Mouse (Mus musculus): ENCODE results near the gene Gm42669. TPM values are rescaled to one million over a fixed set of nuclear protein-coding genes. Genes with fewer than 3 reads are reported as not detected.

The Gm42669 gene
- polyA plus RNA-seq (2014; fragmentation: Nextera tagmentation; extraction: Ambion mirVana): 0.20 and 0.46 TPM in 2 replicates

DNA sequence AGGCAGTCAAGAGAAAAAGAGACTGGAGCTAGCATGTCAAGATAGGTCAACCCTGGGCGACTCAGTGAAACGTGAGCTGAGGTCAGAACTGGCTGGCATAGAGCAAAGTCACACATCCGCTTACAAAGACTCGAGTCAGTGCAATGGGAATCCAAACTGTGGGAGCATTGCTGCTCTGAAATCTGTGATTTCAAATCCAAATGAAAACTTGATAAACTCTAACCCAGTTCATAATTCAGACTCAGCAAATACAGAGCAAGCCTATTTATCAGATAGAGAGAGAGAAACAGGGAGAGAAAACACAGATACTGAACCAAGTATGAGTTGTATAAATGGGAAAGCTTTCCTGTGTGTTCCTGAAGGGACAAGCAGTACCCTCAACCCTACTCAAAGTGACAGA is at the start of gene Gm42669:
TSS of gene Gm42669 (plus strand) at position 301 of the 400 bp plus-strand sequence.
- Histone ChIP-seq H3K9me3 (replicated peaks; ENCODE audit: control insufficient read depth, low read length) (no peaks in the 10 kb centered on the region), H3K4me2 (ENCODE audit: low read length) (no peak within 1 kb of the TSS), H3K36me3 (ENCODE audit: control insufficient read depth, insufficient read depth, low read length) (peaks cover 69% of the 10 kb centered on the region), H3K4me1 (ENCODE audit: control insufficient read depth, insufficient read depth, low read length) (no peaks in the 10 kb centered on the region), H3K9ac (ENCODE audit: low read length) (no peak within 1 kb of the TSS), H3K4me3 (ENCODE audit: low read depth, low read length) (no peak within 1 kb of the TSS), H3K27me3 (replicated peaks; ENCODE audit: control insufficient read depth, insufficient read depth, low read length) (no peaks in the 10 kb centered on the region), H3K27ac (ENCODE audit: low read depth, low read length) (no peak within 1 kb of the TSS)
- DNase-seq (ENCODE audit: low spot score) (no peak), ATAC-seq (no peak)
- WGBS: 84% methylated on average over 4 of the region's 4 CpGs

DNA sequence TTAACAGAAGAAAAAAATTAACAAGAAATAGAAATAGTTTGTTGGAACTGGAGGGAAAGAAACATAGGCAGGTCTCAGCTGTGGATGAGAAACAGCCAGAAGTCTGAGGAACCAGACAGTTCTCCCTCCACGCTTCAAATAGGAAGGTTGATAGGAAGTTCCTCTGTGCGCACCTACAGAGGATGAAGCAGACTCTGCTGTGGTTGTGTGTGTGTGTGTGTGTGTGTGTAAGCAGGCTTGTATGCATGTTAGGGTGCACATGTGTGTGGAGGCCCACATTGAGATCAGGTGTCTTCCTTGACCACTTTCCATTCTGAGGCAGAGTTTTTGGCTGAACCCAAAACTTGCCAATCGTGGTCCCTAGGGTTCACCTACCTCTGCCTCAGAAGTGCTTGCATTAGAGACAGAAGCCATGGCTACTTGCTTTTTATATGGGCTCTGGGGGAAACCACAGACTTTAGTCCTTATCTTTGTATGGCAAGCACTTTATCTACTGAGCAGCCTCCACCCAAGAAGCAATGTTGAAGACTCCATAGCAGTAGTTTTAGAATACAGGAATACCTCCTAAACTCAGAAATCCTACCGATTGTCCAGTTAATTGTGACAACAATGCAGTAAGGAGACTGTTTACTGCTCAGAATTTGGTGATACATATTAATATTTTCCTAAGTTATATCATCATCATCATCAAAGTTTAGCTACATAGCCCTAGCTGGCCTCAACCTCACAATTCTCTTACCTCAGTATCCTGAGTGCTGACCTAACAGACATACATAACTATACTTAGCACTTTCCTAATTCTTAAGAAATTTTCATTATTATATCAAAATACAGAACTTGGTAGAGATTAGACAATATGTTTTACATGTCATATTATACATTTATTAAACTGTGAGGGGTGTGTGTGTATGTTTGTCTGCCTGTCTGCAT is 45.0 kb upstream of the Gm42669 start:
- DNase-seq (ENCODE audit: low spot score) (no peak), ATAC-seq (no peak)
- Histone ChIP-seq H3K4me1 (ENCODE audit: control insufficient read depth, insufficient read depth, low read length) (no peaks in the 10 kb centered on the region), H3K4me3 (ENCODE audit: low read depth, low read length) (no peak overlapping the region), H3K27ac (ENCODE audit: low read depth, low read length) (no peak overlapping the region), H3K36me3 (ENCODE audit: control insufficient read depth, insufficient read depth, low read length) (no peaks in the 10 kb centered on the region), H3K9me3 (replicated peaks; ENCODE audit: control insufficient read depth, low read length) (no peaks in the 10 kb centered on the region), H3K4me2 (ENCODE audit: low read length) (no peak overlapping the region), H3K27me3 (replicated peaks; ENCODE audit: control insufficient read depth, insufficient read depth, low read length) (no peaks in the 10 kb centered on the region), H3K9ac (ENCODE audit: low read length) (no peak overlapping the region)
- 91% methylated on average over 4 of the region's 4 CpGs for WGBS

GRCm38 (mm10) chr5:107466501-107466900 is 40.9 kb upstream of the Gm42669 start:
- WGBS: 28% methylated on average over 5 of the region's 5 CpGs
- H3K36me3 ChIP-seq (ENCODE audit: control insufficient read depth, insufficient read depth, low read length): no peaks in the 10 kb centered on the region
- no peak overlapping the region for H3K4me2 ChIP-seq (ENCODE audit: low read length)
- DNase-seq (ENCODE audit: low spot score): peak; percentile 3
- H3K9me3 ChIP-seq (replicated peaks; ENCODE audit: control insufficient read depth, low read length): no peaks in the 10 kb centered on the region
- no peak overlapping the region for H3K4me3 ChIP-seq (ENCODE audit: low read depth, low read length)
- ATAC-seq: no peak
- H3K27ac ChIP-seq (ENCODE audit: low read depth, low read length): no peak overlapping the region
- H3K4me1 ChIP-seq (ENCODE audit: control insufficient read depth, insufficient read depth, low read length): no peaks in the 10 kb centered on the region
- H3K27me3 ChIP-seq (replicated peaks; ENCODE audit: control insufficient read depth, insufficient read depth, low read length): no peaks in the 10 kb centered on the region
- no peak overlapping the region for H3K9ac ChIP-seq (ENCODE audit: low read length)

- 72% methylated on average over 4 of the region's 4 CpGs for WGBS
- no peak overlapping the region for H3K4me2 ChIP-seq (ENCODE audit: low read length)
- H3K27me3 ChIP-seq (replicated peaks; ENCODE audit: control insufficient read depth, insufficient read depth, low read length): no peaks in the 10 kb centered on the region
- H3K36me3 ChIP-seq (ENCODE audit: control insufficient read depth, insufficient read depth, low read length): no peaks in the 10 kb centered on the region
- no peak for DNase-seq (ENCODE audit: low spot score)
- no peaks in the 10 kb centered on the region for H3K9me3 ChIP-seq (replicated peaks; ENCODE audit: control insufficient read depth, low read length)
- no peak overlapping the region for H3K4me3 ChIP-seq (ENCODE audit: low read depth, low read length)
- H3K9ac ChIP-seq (ENCODE audit: low read length): no peak overlapping the region
- ATAC-seq: no peak
- H3K27ac ChIP-seq (ENCODE audit: low read depth, low read length): no peak overlapping the region
- no peaks in the 10 kb centered on the region for H3K4me1 ChIP-seq (ENCODE audit: control insufficient read depth, insufficient read depth, low read length)
Measured at GRCm38 (mm10) chr5:107467098-107467497, 40.3 kb upstream of the Gm42669 start.

DNA sequence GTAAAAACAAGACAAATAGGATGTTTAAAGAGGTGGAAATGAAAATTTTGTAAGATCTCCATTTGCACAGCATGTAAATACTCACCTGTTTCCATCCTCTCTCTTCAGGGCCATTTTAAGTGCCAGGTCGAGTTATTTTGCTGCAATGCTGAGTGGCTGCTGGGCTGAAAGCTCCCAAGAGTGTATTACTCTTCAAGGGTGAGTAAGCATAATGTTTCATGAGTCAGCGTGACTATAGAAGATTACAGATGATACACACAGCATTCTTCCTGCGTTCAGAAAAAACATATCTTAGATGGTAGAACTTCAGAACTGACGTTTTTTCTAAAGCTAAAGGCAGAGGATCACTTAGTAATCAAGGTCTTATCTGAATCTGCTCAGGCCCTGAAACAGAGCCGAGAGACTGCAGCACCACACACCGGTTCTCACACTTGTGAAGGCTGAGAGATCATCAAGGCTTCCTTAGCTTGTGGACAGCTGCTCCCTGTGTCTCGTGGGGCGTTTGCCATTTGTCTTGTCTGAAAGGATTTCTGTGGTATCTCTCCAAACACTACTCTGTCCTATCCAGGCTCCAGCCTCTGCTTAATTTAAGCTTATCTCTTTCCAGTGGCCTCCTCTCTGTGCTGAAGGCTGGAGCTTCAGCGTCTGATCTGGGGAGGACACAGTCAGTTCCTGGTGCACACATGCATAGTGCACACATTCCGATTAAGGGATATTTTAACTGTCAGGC is 36.7 kb upstream of the Gm42669 start:
- H3K9me3 ChIP-seq (replicated peaks; ENCODE audit: control insufficient read depth, low read length): no peaks in the 10 kb centered on the region
- no peak overlapping the region for H3K4me3 ChIP-seq (ENCODE audit: low read depth, low read length)
- 86% methylated on average over 10 of the region's 10 CpGs for WGBS
- H3K4me1 ChIP-seq (ENCODE audit: control insufficient read depth, insufficient read depth, low read length): no peaks in the 10 kb centered on the region
- H3K4me2 ChIP-seq (ENCODE audit: low read length): no peak overlapping the region
- no peak overlapping the region for H3K27ac ChIP-seq (ENCODE audit: low read depth, low read length)
- H3K9ac ChIP-seq (ENCODE audit: low read length): no peak overlapping the region
- H3K36me3 ChIP-seq (ENCODE audit: control insufficient read depth, insufficient read depth, low read length): no peaks in the 10 kb centered on the region
- DNase-seq (ENCODE audit: low spot score) (no peak), ATAC-seq (no peak)
- no peaks in the 10 kb centered on the region for H3K27me3 ChIP-seq (replicated peaks; ENCODE audit: control insufficient read depth, insufficient read depth, low read length)

- Histone ChIP-seq H3K27ac (ENCODE audit: low read depth, low read length) (no peak overlapping the region), H3K4me3 (ENCODE audit: low read depth, low read length) (no peak overlapping the region), H3K4me2 (ENCODE audit: low read length) (no peak overlapping the region), H3K4me1 (ENCODE audit: control insufficient read depth, insufficient read depth, low read length) (no peaks in the 10 kb centered on the region), H3K36me3 (ENCODE audit: control insufficient read depth, insufficient read depth, low read length) (no peaks in the 10 kb centered on the region), H3K9me3 (replicated peaks; ENCODE audit: control insufficient read depth, low read length) (no peaks in the 10 kb centered on the region), H3K9ac (ENCODE audit: low read length) (no peak overlapping the region), H3K27me3 (replicated peaks; ENCODE audit: control insufficient read depth, insufficient read depth, low read length) (no peaks in the 10 kb centered on the region)
- ATAC-seq (no peak), DNase-seq (ENCODE audit: low spot score) (no peak)
- 91% methylated on average over 2 of the region's 2 CpGs for WGBS
Measured at GRCm38 (mm10) chr5:107480194-107480593, 27.2 kb upstream of the Gm42669 start.

- ATAC-seq (no peak), DNase-seq (ENCODE audit: low spot score) (no peak)
- H3K9me3 ChIP-seq (replicated peaks; ENCODE audit: control insufficient read depth, low read length): no peaks in the 10 kb centered on the region
- no peaks in the 10 kb centered on the region for H3K27me3 ChIP-seq (replicated peaks; ENCODE audit: control insufficient read depth, insufficient read depth, low read length)
- no peak overlapping the region for H3K4me3 ChIP-seq (ENCODE audit: low read depth, low read length)
- no peaks in the 10 kb centered on the region for H3K4me1 ChIP-seq (ENCODE audit: control insufficient read depth, insufficient read depth, low read length)
- H3K27ac ChIP-seq (ENCODE audit: low read depth, low read length): no peak overlapping the region
- no peak overlapping the region for H3K4me2 ChIP-seq (ENCODE audit: low read length)
- 82% methylated on average over 4 of the region's 4 CpGs for WGBS
- H3K9ac ChIP-seq (ENCODE audit: low read length): no peak overlapping the region
- H3K36me3 ChIP-seq (ENCODE audit: control insufficient read depth, insufficient read depth, low read length): no peaks in the 10 kb centered on the region
Measured at GRCm38 (mm10) chr5:107488996-107489395, 18.4 kb upstream of the Gm42669 start.

DNA sequence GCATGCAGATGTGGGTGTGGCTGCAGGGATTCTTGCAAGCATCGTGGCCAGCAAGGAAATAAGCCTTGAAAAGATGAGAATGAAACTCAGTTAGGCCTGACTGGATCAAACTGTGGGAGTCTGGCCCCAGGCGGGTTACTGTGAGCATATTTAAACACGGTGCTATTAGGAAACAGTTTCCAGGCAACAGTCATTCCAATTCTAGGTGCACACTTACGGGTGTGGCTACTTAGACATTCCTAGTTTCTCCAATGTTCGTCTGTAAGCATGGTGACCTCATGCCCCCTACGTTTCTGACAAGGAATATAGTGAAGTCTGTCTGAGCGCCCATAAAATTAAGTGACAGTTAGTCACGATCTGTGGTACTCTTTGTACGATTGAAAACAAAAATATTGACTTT is 16.4 kb upstream of the Gm42669 start:
- H3K4me3 ChIP-seq (ENCODE audit: low read depth, low read length): no peak overlapping the region
- H3K9ac ChIP-seq (ENCODE audit: low read length): no peak overlapping the region
- no peak for ATAC-seq
- no peak overlapping the region for H3K27ac ChIP-seq (ENCODE audit: low read depth, low read length)
- no peak overlapping the region for H3K4me2 ChIP-seq (ENCODE audit: low read length)
- H3K9me3 ChIP-seq (replicated peaks; ENCODE audit: control insufficient read depth, low read length): no peaks in the 10 kb centered on the region
- H3K27me3 ChIP-seq (replicated peaks; ENCODE audit: control insufficient read depth, insufficient read depth, low read length): no peaks in the 10 kb centered on the region
- DNase-seq (ENCODE audit: low spot score): no peak
- H3K36me3 ChIP-seq (ENCODE audit: control insufficient read depth, insufficient read depth, low read length): no peaks in the 10 kb centered on the region
- WGBS: 82% methylated on average over 9 of the region's 9 CpGs
- no peaks in the 10 kb centered on the region for H3K4me1 ChIP-seq (ENCODE audit: control insufficient read depth, insufficient read depth, low read length)

GRCm38 (mm10) chr5:107492471-107492870 is 14.9 kb upstream of the Gm42669 start:
- Histone ChIP-seq H3K27me3 (replicated peaks; ENCODE audit: control insufficient read depth, insufficient read depth, low read length) (no peaks in the 10 kb centered on the region), H3K4me1 (ENCODE audit: control insufficient read depth, insufficient read depth, low read length) (peaks cover 2% of the 10 kb centered on the region; the same call in 1 of the 2 replicates), H3K9me3 (replicated peaks; ENCODE audit: control insufficient read depth, low read length) (no peaks in the 10 kb centered on the region), H3K27ac (ENCODE audit: low read depth, low read length) (no peak overlapping the region), H3K4me3 (ENCODE audit: low read depth, low read length) (no peak overlapping the region), H3K9ac (ENCODE audit: low read length) (no peak overlapping the region), H3K4me2 (ENCODE audit: low read length) (no peak overlapping the region), H3K36me3 (ENCODE audit: control insufficient read depth, insufficient read depth, low read length) (no peaks in the 10 kb centered on the region)
- DNase-seq (ENCODE audit: low spot score) (no peak), ATAC-seq (no peak)
- WGBS: 95% methylated on average over 2 of the region's 2 CpGs

Measured in forebrain, embryonic 14.5 days (tissue).